Mouse (Mus musculus) lung, embryonic 15.5 days (tissue): ENCODE measurements around the gene Cep128. TPM values are rescaled to one million over a fixed set of nuclear protein-coding genes. Genes with fewer than 3 reads are reported as not detected.

Experiments
- ATAC-seq: fragments of 200-750 bp; cut with Nextera tagmentation; 2 replicates; pipeline ENCODE4 v1.8.0; 2017; ENCODE audit warnings: moderate number of reproducible peaks, borderline replicate concordance; ENCODE audit not compliant: low FRiP score, low TSS enrichment; ENCODE audit errors: extremely low read depth
- H3K27ac ChIP-seq: fragments of 300-500 bp; sonication (generic); 2 replicates; pipeline ENCODE4 v1.5.1; 2015; ENCODE audit warnings: moderate library complexity, mild to moderate bottlenecking, inconsistent platforms
- H3K27me3 ChIP-seq: fragments of 300-500 bp; sonication (generic); 2 replicates; pipeline ENCODE4 v1.6.1; 2015; ENCODE audit warnings: inconsistent platforms
- H3K36me3 ChIP-seq: fragments of 300-500 bp; sonication (generic); 2 replicates; pipeline ENCODE4 v1.6.1; 2015; ENCODE audit warnings: inconsistent platforms
- H3K4me1 ChIP-seq: fragments of 300-500 bp; sonication (generic); 2 replicates; pipeline ENCODE4 v1.6.1; 2015; ENCODE audit warnings: inconsistent platforms
- H3K4me2 ChIP-seq: fragments of 300-500 bp; sonication (generic); 2 replicates; pipeline ENCODE4 v1.6.1; 2015; ENCODE audit warnings: inconsistent platforms, mild to moderate bottlenecking, moderate library complexity
- H3K4me3 ChIP-seq: fragments of 300-500 bp; sonication (generic); 2 replicates; pipeline ENCODE4 v1.5.1; 2015; ENCODE audit warnings: mild to moderate bottlenecking, inconsistent platforms
- H3K9ac ChIP-seq: fragments of 300-500 bp; sonication (generic); 2 replicates; pipeline ENCODE4 v1.6.1; 2015; ENCODE audit warnings: inconsistent platforms
- H3K9me3 ChIP-seq: fragments of 300-500 bp; sonication (generic); 2 replicates; pipeline ENCODE4 v1.6.1; 2016; ENCODE audit warnings: inconsistent platforms
- WGBS: fragments of 180-500 bp; shearing (Covaris S2); methylation state at CpG from one replicate; pipeline ENCODE4 v1.1.7; 2015; 5-methylcytosine and 5-hydroxymethylcytosine counted together
- polyA plus RNA-seq: library from polyadenylated mRNA; unstranded; fragments of >200 nt; fragmentation: Nextera tagmentation; extraction: Ambion mirVana; gene quantifications from 2 replicates; pipeline ENCODE4 v1.2.1, GENCODE M21; 2015

The Cep128 gene
- polyA plus RNA-seq, 1 experiment from 2014 or later = 11.0 TPM

GRCm38 (mm10) chr12:91171613-91172012 lies 212.6 kb downstream of the Cep128 start:
- Histone ChIP-seq H3K4me3 (no peak overlapping the region), H3K4me2 (no peak overlapping the region), H3K9ac (no peak overlapping the region), H3K9me3 (no peaks in the 10 kb centered on the region), H3K27me3 (no peaks in the 10 kb centered on the region), H3K36me3 (no peaks in the 10 kb centered on the region), H3K27ac (no peak overlapping the region), H3K4me1 (no peaks in the 10 kb centered on the region)
- WGBS = 78% methylated on average over 3 of the region's 3 CpGs
- no peak for ATAC-seq

- 77% methylated on average over 6 of the region's 6 CpGs for WGBS
Observed at GRCm38 (mm10) chr12:91161015-91161730, 223.0 kb downstream of the Cep128 start.

GRCm38 (mm10) chr12:91158481-91158880 lies 225.7 kb downstream of the Cep128 start:
- H3K9me3 ChIP-seq = no peaks in the 10 kb centered on the region
- H3K9ac ChIP-seq = no peak overlapping the region
- no peak overlapping the region for H3K27ac ChIP-seq
- ATAC-seq = no peak
- H3K4me3 ChIP-seq = no peak overlapping the region
- WGBS = 23% methylated on average over 2 of the region's 2 CpGs
- H3K36me3 ChIP-seq = no peaks in the 10 kb centered on the region
- no peak overlapping the region for H3K4me2 ChIP-seq
- H3K27me3 ChIP-seq = no peaks in the 10 kb centered on the region
- H3K4me1 ChIP-seq = no peaks in the 10 kb centered on the region

More at GRCm38 (mm10) chr12:91161015-91161730, 223.0 kb downstream of the Cep128 start:
- H3K36me3 ChIP-seq = no peaks in the 10 kb centered on the region
- H3K27ac ChIP-seq = no peak overlapping the region
- H3K27me3 ChIP-seq = no peaks in the 10 kb centered on the region
- H3K4me3 ChIP-seq = no peak overlapping the region
- no peaks in the 10 kb centered on the region for H3K9me3 ChIP-seq
- H3K9ac ChIP-seq = no peak overlapping the region
- H3K4me2 ChIP-seq = no peak overlapping the region
- no peaks in the 10 kb centered on the region for H3K4me1 ChIP-seq
- ATAC-seq = no peak

GRCm38 (mm10) chr12:91154052-91154451 lies 230.2 kb downstream of the Cep128 start:
- no peaks in the 10 kb centered on the region for H3K36me3 ChIP-seq
- WGBS = 73% methylated on average over 7 of the region's 7 CpGs
- no peak overlapping the region for H3K4me3 ChIP-seq
- no peak for ATAC-seq
- no peaks in the 10 kb centered on the region for H3K27me3 ChIP-seq
- H3K4me1 ChIP-seq = no peaks in the 10 kb centered on the region
- no peak overlapping the region for H3K27ac ChIP-seq
- H3K9ac ChIP-seq = no peak overlapping the region
- no peak overlapping the region for H3K4me2 ChIP-seq
- no peaks in the 10 kb centered on the region for H3K9me3 ChIP-seq

- 71% methylated on average over 3 of the region's 3 CpGs for WGBS
Observed at GRCm38 (mm10) chr12:91149152-91149551, 235.1 kb downstream of the Cep128 start.

GRCm38 (mm10) chr12:91134740-91135517 lies 249.3 kb downstream of the Cep128 start:
- ATAC-seq = no peak
- no peaks in the 10 kb centered on the region for H3K27me3 ChIP-seq
- H3K27ac ChIP-seq = no peak overlapping the region
- no peaks in the 10 kb centered on the region for H3K4me1 ChIP-seq
- 71% methylated on average over 8 of the region's 8 CpGs for WGBS
- no peak overlapping the region for H3K4me2 ChIP-seq
- H3K4me3 ChIP-seq = no peak overlapping the region
- H3K36me3 ChIP-seq = no peaks in the 10 kb centered on the region
- H3K9ac ChIP-seq = no peak overlapping the region
- H3K9me3 ChIP-seq = no peaks in the 10 kb centered on the region

More at GRCm38 (mm10) chr12:91149152-91149551, 235.1 kb downstream of the Cep128 start:
- Histone ChIP-seq H3K9me3 (no peaks in the 10 kb centered on the region), H3K27me3 (no peaks in the 10 kb centered on the region), H3K4me1 (no peaks in the 10 kb centered on the region), H3K27ac (no peak overlapping the region), H3K4me2 (no peak overlapping the region), H3K9ac (no peak overlapping the region), H3K36me3 (no peaks in the 10 kb centered on the region), H3K4me3 (no peak overlapping the region)
- ATAC-seq = no peak

GRCm38 (mm10) chr12:91115054-91115453 lies 269.2 kb downstream of the Cep128 start:
- no peaks in the 10 kb centered on the region for H3K9me3 ChIP-seq
- no peaks in the 10 kb centered on the region for H3K27me3 ChIP-seq
- H3K9ac ChIP-seq = no peak overlapping the region
- no peak overlapping the region for H3K4me2 ChIP-seq
- no peak overlapping the region for H3K4me3 ChIP-seq
- 63% methylated on average over 3 of the region's 3 CpGs for WGBS
- no peak overlapping the region for H3K27ac ChIP-seq
- no peaks in the 10 kb centered on the region for H3K36me3 ChIP-seq
- no peak for ATAC-seq
- no peaks in the 10 kb centered on the region for H3K4me1 ChIP-seq

GRCm38 (mm10) chr12:91103316-91103715 lies 280.9 kb downstream of the Cep128 start:
- 85% methylated on average over 4 of the region's 4 CpGs for WGBS
- H3K9me3 ChIP-seq = no peaks in the 10 kb centered on the region
- H3K4me3 ChIP-seq = no peak overlapping the region
- no peak for ATAC-seq
- H3K27me3 ChIP-seq = no peaks in the 10 kb centered on the region
- H3K4me2 ChIP-seq = no peak overlapping the region
- no peak overlapping the region for H3K27ac ChIP-seq
- H3K36me3 ChIP-seq = no peaks in the 10 kb centered on the region
- no peaks in the 10 kb centered on the region for H3K4me1 ChIP-seq
- no peak overlapping the region for H3K9ac ChIP-seq

- H3K27ac ChIP-seq = no peak overlapping the region
- H3K4me2 ChIP-seq = no peak overlapping the region
- H3K9ac ChIP-seq = no peak overlapping the region
- H3K4me3 ChIP-seq = no peak overlapping the region
- H3K9me3 ChIP-seq = no peaks in the 10 kb centered on the region
- no peaks in the 10 kb centered on the region for H3K36me3 ChIP-seq
- WGBS = 81% methylated on average over 6 of the region's 6 CpGs
- H3K27me3 ChIP-seq = no peaks in the 10 kb centered on the region
- ATAC-seq = no peak
- H3K4me1 ChIP-seq = no peaks in the 10 kb centered on the region
Observed at GRCm38 (mm10) chr12:91097869-91098268, 286.3 kb downstream of the Cep128 start.

GRCm38 (mm10) chr12:91096197-91096596 lies 288.0 kb downstream of the Cep128 start:
- no peak overlapping the region for H3K4me2 ChIP-seq
- H3K36me3 ChIP-seq = no peaks in the 10 kb centered on the region
- no peaks in the 10 kb centered on the region for H3K27me3 ChIP-seq
- H3K9me3 ChIP-seq = no peaks in the 10 kb centered on the region
- no peak for ATAC-seq
- no peak overlapping the region for H3K27ac ChIP-seq
- no peak overlapping the region for H3K4me3 ChIP-seq
- H3K9ac ChIP-seq = no peak overlapping the region
- 74% methylated on average over 6 of the region's 6 CpGs for WGBS
- H3K4me1 ChIP-seq = no peaks in the 10 kb centered on the region

- ATAC-seq = no peak
- no peak overlapping the region for H3K4me2 ChIP-seq
- no peak overlapping the region for H3K9ac ChIP-seq
- no peak overlapping the region for H3K27ac ChIP-seq
- H3K27me3 ChIP-seq = no peaks in the 10 kb centered on the region
- no peaks in the 10 kb centered on the region for H3K36me3 ChIP-seq
- WGBS = 80% methylated on average over 4 of the region's 4 CpGs
- H3K4me1 ChIP-seq = no peaks in the 10 kb centered on the region
- no peak overlapping the region for H3K4me3 ChIP-seq
- no peaks in the 10 kb centered on the region for H3K9me3 ChIP-seq
Observed at GRCm38 (mm10) chr12:91088271-91088670, 295.9 kb downstream of the Cep128 start.

GRCm38 (mm10) chr12:91085967-91086366 lies 298.2 kb downstream of the Cep128 start:
- Histone ChIP-seq H3K9ac (no peak overlapping the region), H3K27ac (no peak overlapping the region), H3K9me3 (no peaks in the 10 kb centered on the region), H3K36me3 (no peaks in the 10 kb centered on the region), H3K4me1 (no peaks in the 10 kb centered on the region), H3K27me3 (no peaks in the 10 kb centered on the region), H3K4me2 (no peak overlapping the region), H3K4me3 (no peak overlapping the region)
- ATAC-seq = no peak
- WGBS = 88% methylated on average over 9 of the region's 9 CpGs
